Mouse (Mus musculus) liver, postnatal 0 days (tissue): ENCODE data around the gene Prap1. TPM values are rescaled to one million over a fixed set of nuclear protein-coding genes. Genes with fewer than 3 reads are reported as not detected.

ENCODE experiments used
- ATAC-seq: fragments of 200-750 bp; cut with Nextera tagmentation; 2 replicates; pipeline ENCODE4 v1.8.0; 2017; ENCODE audit warnings: mild to moderate bottlenecking, moderate library complexity
- DNase-seq: peaks from one replicate; pipeline ENCODE4 v3.0.0-alpha.2; 2016
- H3K27ac ChIP-seq: fragments of 300-500 bp; sonication (generic); 2 replicates; pipeline ENCODE4 v1.5.1; 2014; ENCODE audit warnings: antibody characterized with exemption, moderate library complexity, mild to moderate bottlenecking, low read depth
- H3K27me3 ChIP-seq: fragments of 300-500 bp; sonication (generic); 2 replicates; pipeline ENCODE4 v1.6.1; 2014; ENCODE audit warnings: low read length, control low read depth, mixed read lengths; ENCODE audit not compliant: insufficient read depth
- H3K36me3 ChIP-seq: fragments of 300-500 bp; sonication (generic); replicated peaks from 2 replicates; pipeline ENCODE4 v1.6.1; 2014; ENCODE audit warnings: mild to moderate bottlenecking, control low read depth, low read length, moderate library complexity, mixed read lengths; ENCODE audit not compliant: insufficient read depth
- H3K4me1 ChIP-seq: fragments of 300-500 bp; sonication (generic); 2 replicates; pipeline ENCODE4 v1.6.1; 2014; ENCODE audit warnings: antibody characterized with exemption, mild to moderate bottlenecking, control low read depth; ENCODE audit not compliant: insufficient read depth
- H3K4me2 ChIP-seq: fragments of 300-500 bp; sonication (generic); 2 replicates; pipeline ENCODE4 v1.6.1; 2014; ENCODE audit warnings: low read depth, mild to moderate bottlenecking, low read length, moderate library complexity, mixed read lengths
- H3K4me3 ChIP-seq: fragments of 300-500 bp; sonication (generic); 2 replicates; pipeline ENCODE4 v1.5.1; 2014; ENCODE audit warnings: low read depth, low read length
- H3K9ac ChIP-seq: fragments of 300-500 bp; sonication (generic); replicated peaks from 2 replicates; pipeline ENCODE4 v1.6.1; 2014; ENCODE audit warnings: mild to moderate bottlenecking, moderate library complexity
- H3K9me3 ChIP-seq: fragments of 300-500 bp; sonication (generic); 2 replicates; pipeline ENCODE4 v1.6.1; 2016; ENCODE audit warnings: mild to moderate bottlenecking, control low read depth, low read length, mixed read lengths
- CTCF ChIP-seq: sonication (generic); IDR thresholded peaks from 2 replicates; pipeline ENCODE4 v1.5.1; 2016; ENCODE audit warnings: antibody characterized with exemption, low read depth
- EP300 ChIP-seq: IDR thresholded peaks from 2 replicates; pipeline ENCODE4 v1.6.1; 2016; ENCODE audit warnings: antibody characterized with exemption, low read depth, mild to moderate bottlenecking
- WGBS: fragments of 180-500 bp; shearing (Covaris S2); extraction: QIAGEN DNeasy Blood & Tissue Kit; methylation state at CpG from one replicate; pipeline ENCODE4 v1.1.7; 2014; ENCODE audit not compliant: insufficient replicate concordance; 5-methylcytosine and 5-hydroxymethylcytosine counted together
- polyA plus RNA-seq: library from polyadenylated mRNA; unstranded; fragments of >200 nt; fragmentation: Nextera tagmentation; extraction: Ambion mirVana; gene quantifications from 2 replicates; pipeline ENCODE4 v1.2.1, GENCODE M21; 2015

The Prap1 gene
- polyA plus RNA-seq, 1 experiment from 2014 or later: not detected

- H3K4me1 ChIP-seq: peaks cover 4% of the 10 kb centered on the region; the same call in 1 of the 2 replicates
- no peak overlapping the region for H3K4me2 ChIP-seq
- 72% methylated on average over 5 of the region's 5 CpGs for WGBS
- no peak overlapping the region for H3K4me3 ChIP-seq
- H3K9ac ChIP-seq: no peak overlapping the region
- H3K9me3 ChIP-seq: no peaks in the 10 kb centered on the region
- ATAC-seq (no peak), DNase-seq (no peak)
- H3K27ac ChIP-seq: no peak overlapping the region
- no peak for TF ChIP-seq EP300
- no peak for TF ChIP-seq CTCF
- H3K27me3 ChIP-seq: no peaks in the 10 kb centered on the region
- H3K36me3 ChIP-seq: peaks cover 16% of the 10 kb centered on the region
Observed at GRCm38 (mm10) chr7:140135106-140135770, 42.0 kb downstream of the Prap1 start.

DNA sequence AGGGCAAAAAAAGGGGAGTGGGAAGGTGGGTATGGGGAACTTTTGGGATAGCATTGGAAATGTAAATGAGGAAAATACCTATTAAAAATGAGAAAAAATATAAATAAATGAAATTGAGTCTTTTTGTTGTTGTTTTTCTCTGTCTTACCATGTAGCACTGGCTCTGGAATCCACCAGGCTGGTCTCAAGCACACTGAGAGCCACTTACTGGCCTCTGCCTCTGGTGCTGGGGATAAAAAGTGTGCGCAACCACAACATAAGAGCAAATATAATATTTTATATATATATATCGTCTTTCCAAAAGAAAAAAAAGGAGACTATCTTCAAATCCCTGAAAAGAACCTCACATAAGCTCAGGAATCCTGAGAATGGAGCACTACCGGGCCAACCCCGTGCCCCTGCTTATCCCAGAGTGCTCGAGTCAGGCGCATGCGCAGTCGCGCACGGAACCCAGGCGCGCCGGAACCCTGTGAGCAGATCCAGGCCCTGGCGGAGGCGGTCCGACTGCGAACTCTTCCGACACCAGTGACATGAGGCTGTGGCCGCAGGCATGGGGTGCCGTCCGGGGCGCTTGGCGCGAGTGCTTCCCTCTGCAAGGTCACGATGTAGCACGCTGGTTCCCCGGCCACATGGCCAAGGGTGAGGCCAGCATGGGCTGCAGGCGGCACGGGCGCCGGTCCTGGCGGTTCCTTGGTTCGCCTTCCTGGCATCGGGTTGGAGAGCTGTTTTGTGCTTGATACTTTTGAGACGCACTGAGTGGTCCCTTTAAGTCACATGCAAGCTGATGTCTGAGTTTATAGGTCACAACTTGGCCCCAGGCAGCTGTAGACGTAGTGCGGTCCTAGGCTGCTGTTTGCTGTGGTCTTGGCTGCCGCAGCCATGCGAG lies 44.2 kb downstream of the Prap1 start, which contains the start of gene Mtg1:
Gene Mtg1 (plus strand): TSS at position 430 of the 886 bp plus-strand sequence.
- Histone ChIP-seq H3K4me1 (peaks cover 4% of the 10 kb centered on the region; the same call in 1 of the 2 replicates), H3K36me3 (peaks cover 6% of the 10 kb centered on the region; the same call in 1 of the 2 replicates), H3K9me3 (no peaks in the 10 kb centered on the region), H3K4me2 (peak within 1 kb of the TSS; percentile 80), H3K27ac (peak within 1 kb of the TSS; percentile 89), H3K4me3 (peak within 1 kb of the TSS; percentile 77), H3K9ac (peak within 1 kb of the TSS; percentile 82), H3K27me3 (no peaks in the 10 kb centered on the region)
- 2% methylated on average over 39 of the region's 39 CpGs for WGBS
- TF ChIP-seq EP300: no peak
- TF ChIP-seq CTCF: no peak
- ATAC-seq (peak; percentile 97), DNase-seq (peak; percentile 97)

DNA sequence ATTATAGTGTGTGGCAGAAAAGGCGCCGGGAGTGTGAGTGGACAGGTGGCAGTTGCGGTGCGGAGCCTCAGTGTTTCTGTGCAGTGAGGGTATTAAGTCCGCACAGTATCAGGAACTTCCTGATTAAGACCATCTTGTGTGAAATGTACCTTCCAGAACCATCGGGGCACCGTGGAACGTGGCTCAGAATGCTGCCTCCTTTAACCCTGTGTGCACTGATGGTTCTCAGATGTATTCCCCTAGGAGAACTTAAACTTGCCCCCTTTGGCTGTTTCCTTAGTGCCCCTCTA lies 44.8 kb downstream of the Prap1 start:
- Histone ChIP-seq H3K27me3 (no peaks in the 10 kb centered on the region), H3K4me3 (peak overlapping the region; percentile 77), H3K27ac (peak overlapping the region; percentile 89), H3K9ac (peak overlapping the region; percentile 82), H3K4me2 (peak overlapping the region; percentile 80), H3K4me1 (peaks cover 4% of the 10 kb centered on the region; the same call in 1 of the 2 replicates), H3K36me3 (peaks cover 6% of the 10 kb centered on the region; the same call in 1 of the 2 replicates), H3K9me3 (no peaks in the 10 kb centered on the region)
- no peak for TF ChIP-seq EP300
- TF ChIP-seq CTCF: no peak
- ATAC-seq: no peak
- DNase-seq: no peak
- WGBS: 0% methylated on average over 8 of the region's 8 CpGs

DNA sequence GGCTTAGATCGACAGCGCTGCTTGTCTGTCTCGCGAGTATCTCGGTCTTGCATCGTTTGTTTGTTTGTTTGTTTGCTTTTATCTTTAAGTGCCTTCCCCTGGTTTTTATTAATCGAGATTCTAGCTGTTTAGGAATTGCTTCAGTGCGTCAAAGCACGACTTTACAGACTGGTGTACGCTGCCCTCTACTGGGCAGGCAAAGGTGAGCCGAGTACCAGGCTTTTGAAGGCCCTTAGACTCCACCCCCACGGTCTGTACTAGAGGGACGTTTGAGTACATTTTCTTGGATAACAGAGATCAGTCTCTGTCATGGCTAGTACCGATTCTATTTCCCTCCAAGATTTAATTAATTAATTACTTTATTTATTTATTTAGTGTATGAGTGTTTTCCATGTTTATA lies 48.2 kb downstream of the Prap1 start:
- peaks cover 4% of the 10 kb centered on the region; the same call in 1 of the 2 replicates for H3K4me1 ChIP-seq
- no peaks in the 10 kb centered on the region for H3K27me3 ChIP-seq
- no peak overlapping the region for H3K9ac ChIP-seq
- H3K4me2 ChIP-seq: no peak overlapping the region
- ATAC-seq (no peak), DNase-seq (peak; percentile 71)
- no peaks in the 10 kb centered on the region for H3K9me3 ChIP-seq
- TF ChIP-seq CTCF (peak; percentile 87), EP300 (no peak)
- H3K36me3 ChIP-seq: no peaks in the 10 kb centered on the region
- no peak overlapping the region for H3K27ac ChIP-seq
- no peak overlapping the region for H3K4me3 ChIP-seq
- WGBS: 6% methylated on average over 14 of the region's 14 CpGs

- no peaks in the 10 kb centered on the region for H3K4me1 ChIP-seq
- no peaks in the 10 kb centered on the region for H3K27me3 ChIP-seq
- 0 out of 2 replicates have a peak, but pooled peaks cover under 1% of the 10 kb centered on the region for H3K36me3 ChIP-seq
- H3K9me3 ChIP-seq: no peaks in the 10 kb centered on the region
- 90% methylated on average over 4 of the region's 4 CpGs for WGBS
- no peak overlapping the region for H3K4me3 ChIP-seq
- DNase-seq: no peak
- H3K9ac ChIP-seq: no peak overlapping the region
- no peak for ATAC-seq
- H3K4me2 ChIP-seq: no peak overlapping the region
- H3K27ac ChIP-seq: no peak overlapping the region
- TF ChIP-seq EP300: no peak
- no peak for TF ChIP-seq CTCF
Observed at GRCm38 (mm10) chr7:140144550-140144949, 51.4 kb downstream of the Prap1 start.

Other genes with a start within 250 kb of the Prap1 start
- not detected in 2 replicates for gene Kndc1, start 198.7 kb upstream of the Prap1 start, polyA plus RNA-seq
- not detected in 2 replicates for gene Utf1, start 149.6 kb upstream of the Prap1 start, polyA plus RNA-seq
- gene 6430531B16Rik, start 114.6 kb upstream of the Prap1 start, polyA plus RNA-seq: not detected in 2 replicates
- 1.2 and 1.8 TPM in 2 replicates for gene Adam8, start 100.8 kb upstream of the Prap1 start, polyA plus RNA-seq
- 10.5 and 10.7 TPM in 2 replicates for gene Zfp511, start 57.0 kb upstream of the Prap1 start, polyA plus RNA-seq
- gene Tubgcp2, start 56.7 kb upstream of the Prap1 start, polyA plus RNA-seq: 14.2 and 16.0 TPM in 2 replicates
- gene Msx3, start 44.3 kb upstream of the Prap1 start, polyA plus RNA-seq: not detected in 2 replicates
- gene Caly, start 10.8 kb upstream of the Prap1 start, polyA plus RNA-seq: 0.29 and 0.47 TPM in 2 replicates
- 75.8 and 88.9 TPM in 2 replicates for gene Fuom, start 9.0 kb downstream of the Prap1 start, polyA plus RNA-seq
- gene Paox, start 22.4 kb downstream of the Prap1 start, polyA plus RNA-seq: 14.0 and 17.5 TPM in 2 replicates
- 194 and 203 TPM in 2 replicates for gene Echs1, start 23.1 kb downstream of the Prap1 start, polyA plus RNA-seq
- 17.9 and 18.4 TPM in 2 replicates for gene Mtg1, start 44.2 kb downstream of the Prap1 start, polyA plus RNA-seq
- gene Sprn, start 61.5 kb downstream of the Prap1 start, polyA plus RNA-seq: 0.08 TPM in 2 replicates
- gene Olfr522, start 71.4 kb downstream of the Prap1 start, polyA plus RNA-seq: not detected in 2 replicates
- not detected in 2 replicates for gene Olfr523, start 79.8 kb downstream of the Prap1 start, polyA plus RNA-seq
- not detected in 2 replicates for gene Olfr524, start 112.6 kb downstream of the Prap1 start, polyA plus RNA-seq
- 0.04 TPM in 1 of 2 replicates, not detected in the other for gene Cd163l1, start 124.9 kb downstream of the Prap1 start, polyA plus RNA-seq
- gene 5830411N06Rik, start 153.9 kb downstream of the Prap1 start, polyA plus RNA-seq: not detected in 2 replicates
- not detected in 2 replicates for gene Olfr525, start 227.5 kb downstream of the Prap1 start, polyA plus RNA-seq
- not detected in 2 replicates for gene Olfr527, start 240.6 kb downstream of the Prap1 start, polyA plus RNA-seq